In the genomic region with DNA sequence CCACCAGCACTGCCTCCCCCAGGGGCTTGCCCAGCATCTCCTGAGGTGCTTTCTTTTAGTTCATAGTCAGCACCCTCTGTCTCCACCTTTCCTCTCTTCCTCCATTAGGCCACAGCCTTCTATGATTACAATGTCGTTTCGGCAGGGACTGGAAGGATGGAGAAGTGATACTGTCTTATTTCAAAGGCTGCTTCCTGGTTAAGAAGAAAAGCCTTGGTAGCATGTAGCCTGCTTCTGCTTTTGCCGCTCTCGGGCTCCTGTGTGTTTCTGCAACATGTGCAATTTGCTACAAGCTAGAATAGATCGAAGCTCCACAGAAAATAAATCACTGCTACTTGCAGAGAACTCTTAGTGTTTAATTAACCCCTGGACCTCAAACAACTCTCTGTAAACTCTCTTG, we compare ENCODE assay signal across 16 mouse cellular contexts.
DNase-seq lines count a peak whose midpoint lies in the region; ATAC-seq and TF ChIP-seq lines count a peak whose summit lies in the region.
"Had no signal": no experiment of that assay in that cellular context is flagged by ENCODE, and none has a peak within 500 bp of the region (broad histone marks: within the 10 kb centered on the region; RNA-seq: fewer than 3 reads in every experiment).

No protein-coding gene starts in this region.

- no peak for ATAC-seq in forebrain, embryonic 14.5 days
- no peak for ATAC-seq in forebrain, embryonic 13.5 days
- no peak for ATAC-seq in midbrain, embryonic 14.5 days (ENCODE audit: low FRiP score, low TSS enrichment)
- ATAC-seq in midbrain, embryonic 13.5 days, result no peak
- peak; percentile 86 for ATAC-seq in megakaryocyte progenitor cell, adult 5-6 weeks (replicated peaks; ENCODE audit: poor library complexity)
- ATAC-seq: hindbrain, postnatal 0 days had no signal

- no peak overlapping the region for H3K9ac ChIP-seq in forebrain, embryonic 14.5 days (ENCODE audit: low read length)
- no peak overlapping the region for H3K9ac ChIP-seq in forebrain, embryonic 13.5 days
- no peak overlapping the region for H3K9ac ChIP-seq in midbrain, embryonic 14.5 days (replicated peaks; ENCODE audit: low read length)
- no peak overlapping the region for H3K9ac ChIP-seq in midbrain, embryonic 13.5 days (replicated peaks)
- H3K9ac ChIP-seq: limb, embryonic 13.5 days had no signal

- H3K4me2 ChIP-seq in forebrain, embryonic 14.5 days (ENCODE audit: low read length), result no peak overlapping the region
- no peak overlapping the region for H3K4me2 ChIP-seq in forebrain, embryonic 13.5 days
- H3K4me2 ChIP-seq in midbrain, embryonic 14.5 days (ENCODE audit: low read length), result no peak overlapping the region
- H3K4me2 ChIP-seq in midbrain, embryonic 13.5 days (replicated peaks), result no peak overlapping the region
- H3K4me2 ChIP-seq: limb, embryonic 13.5 days; midbrain, embryonic 11.5 days had no signal

- TF ChIP-seq CTCF in layer of hippocampus, adult 2 months (conservative IDR thresholded peaks at IDR 0.05), result no peak

- H3K27me3 ChIP-seq in forebrain, embryonic 14.5 days (replicated peaks; ENCODE audit: control insufficient read depth, insufficient read depth, low read length), result no peaks in the 10 kb centered on the region
- no peaks in the 10 kb centered on the region for H3K27me3 ChIP-seq in forebrain, embryonic 13.5 days
- no peaks in the 10 kb centered on the region for H3K27me3 ChIP-seq in midbrain, embryonic 14.5 days (ENCODE audit: control insufficient read depth, insufficient read depth, low read length)
- no peaks in the 10 kb centered on the region for H3K27me3 ChIP-seq in midbrain, embryonic 13.5 days
- H3K27me3 ChIP-seq: limb, embryonic 13.5 days had no signal

- no peak overlapping the region for H3K27ac ChIP-seq in forebrain, embryonic 14.5 days (ENCODE audit: low read depth, low read length)
- H3K27ac ChIP-seq in forebrain, embryonic 13.5 days, result no peak overlapping the region
- H3K27ac ChIP-seq in layer of hippocampus, adult 2 months, result 0 out of 2 replicates have a peak overlapping the region, but pooled peaks have one; percentile 7
- no peak overlapping the region for H3K27ac ChIP-seq in midbrain, embryonic 14.5 days (replicated peaks; ENCODE audit: low read depth, low read length)
- no peak overlapping the region for H3K27ac ChIP-seq in midbrain, embryonic 13.5 days
- H3K27ac ChIP-seq: heart, adult 2 months; hindbrain, postnatal 0 days; limb, embryonic 13.5 days; stomach, postnatal 0 days had no signal

- H3K4me3 ChIP-seq in forebrain, embryonic 14.5 days (ENCODE audit: low read depth, low read length), result no peak overlapping the region
- no peak overlapping the region for H3K4me3 ChIP-seq in forebrain, embryonic 13.5 days
- H3K4me3 ChIP-seq in layer of hippocampus, adult 2 months, result no peak overlapping the region
- no peak overlapping the region for H3K4me3 ChIP-seq in midbrain, embryonic 14.5 days (replicated peaks; ENCODE audit: low read depth, low read length)
- no peak overlapping the region for H3K4me3 ChIP-seq in midbrain, embryonic 13.5 days (replicated peaks)
- H3K4me3 ChIP-seq: heart, adult 2 months; limb, embryonic 13.5 days had no signal

- 53% methylated on average over 5 of the region's 5 CpGs for WGBS in forebrain, embryonic 14.5 days
- 57% methylated on average over 5 of the region's 5 CpGs for WGBS in forebrain, embryonic 13.5 days
- 75% methylated on average over 5 of the region's 5 CpGs for WGBS in midbrain, embryonic 14.5 days
- 60% methylated on average over 5 of the region's 5 CpGs for WGBS in midbrain, embryonic 13.5 days

- peak; percentile 12 for DNase-seq in forebrain, embryonic 14.5 days (ENCODE audit: low spot score)
- no peak for DNase-seq in layer of hippocampus, adult 2 months (ENCODE audit: low spot score in 2 of 2)
- no peak for DNase-seq in layer of hippocampus, postnatal 10 days (ENCODE audit: low spot score in 2 of 2)
- DNase-seq in midbrain, embryonic 14.5 days, result peak; percentile 8
- no peak for DNase-seq in urinary bladder, adult 2 months (ENCODE audit: low spot score)
- DNase-seq: cerebellum, adult 9-11 months; heart, postnatal 14 days; kidney, postnatal 10 days had no signal

- no peaks in the 10 kb centered on the region for H3K36me3 ChIP-seq in forebrain, embryonic 14.5 days (ENCODE audit: control insufficient read depth, insufficient read depth, low read length)
- H3K36me3 ChIP-seq in forebrain, embryonic 13.5 days (ENCODE audit: poor library complexity, severe bottlenecking), result no peaks in the 10 kb centered on the region
- no peaks in the 10 kb centered on the region for H3K36me3 ChIP-seq in midbrain, embryonic 14.5 days (ENCODE audit: control insufficient read depth, insufficient read depth, low read length)
- H3K36me3 ChIP-seq in midbrain, embryonic 13.5 days, result no peaks in the 10 kb centered on the region
- H3K36me3 ChIP-seq: limb, embryonic 13.5 days had no signal

- no peaks in the 10 kb centered on the region for H3K9me3 ChIP-seq in forebrain, embryonic 14.5 days (replicated peaks; ENCODE audit: control insufficient read depth, low read length)
- H3K9me3 ChIP-seq in forebrain, embryonic 13.5 days (replicated peaks), result no peaks in the 10 kb centered on the region
- H3K9me3 ChIP-seq in midbrain, embryonic 14.5 days (ENCODE audit: control insufficient read depth, low read length), result no peaks in the 10 kb centered on the region
- no peaks in the 10 kb centered on the region for H3K9me3 ChIP-seq in midbrain, embryonic 13.5 days
- H3K9me3 ChIP-seq: limb, embryonic 13.5 days had no signal

- H3K4me1 ChIP-seq in forebrain, embryonic 14.5 days (ENCODE audit: control insufficient read depth, insufficient read depth, low read length), result no peaks in the 10 kb centered on the region
- peaks cover 4% of the 10 kb centered on the region; the same call in 1 of the 2 replicates for H3K4me1 ChIP-seq in forebrain, embryonic 13.5 days
- H3K4me1 ChIP-seq in midbrain, embryonic 14.5 days (ENCODE audit: control insufficient read depth, insufficient read depth, low read length), result no peaks in the 10 kb centered on the region
- H3K4me1 ChIP-seq in midbrain, embryonic 13.5 days (replicated peaks), result 0 out of 2 replicates have a peak, but pooled peaks cover 3% of the 10 kb centered on the region
- H3K4me1 ChIP-seq: limb, embryonic 13.5 days had no signal

Comparison
In these comparisons a context has a peak if more than half of its experiments do, and no peak if none do; other contexts are left out.
1. DNase-seq: peak in forebrain, embryonic 14.5 days (single experiment) and midbrain, embryonic 14.5 days (single experiment); none in layer of hippocampus, adult 2 months (0 of 2), layer of hippocampus, postnatal 10 days (0 of 2) and urinary bladder, adult 2 months (single experiment).